Mouse (Mus musculus) small intestine, adult 2 months (tissue): Measurements from ENCODE around the gene Fastkd5. TPM values are rescaled to one million over a fixed set of nuclear protein-coding genes. Genes with fewer than 3 reads are reported as not detected.
"Not testable (repeated sequence)": the region's sequence is repeated elsewhere in the genome, so short reads cannot be mapped to it uniquely, and the experiment has no call there.

ENCODE experiments used
- H3K27ac ChIP-seq: fragments of 200-500 bp; 2 replicates; pipeline ENCODE4 v1.5.1; 2012; ENCODE audit warnings: low read depth, low read length, control low read depth, inconsistent platforms; ENCODE audit not compliant: insufficient read depth
- H3K27me3 ChIP-seq: fragments of 200-500 bp; 2 replicates; pipeline ENCODE4 v1.6.1; 2012; ENCODE audit warnings: mild to moderate bottlenecking, moderate library complexity, low read length, inconsistent platforms; ENCODE audit not compliant: control insufficient read depth, insufficient read depth
- H3K36me3 ChIP-seq: fragments of 200-500 bp; 2 replicates; pipeline ENCODE4 v1.6.1; 2012; ENCODE audit warnings: mild to moderate bottlenecking, low read length, control low read depth, inconsistent platforms; ENCODE audit not compliant: control insufficient read depth, insufficient read depth
- H3K4me1 ChIP-seq: fragments of 200-500 bp; 2 replicates; pipeline ENCODE4 v1.6.1; 2012; ENCODE audit warnings: low read length, inconsistent platforms, mixed read lengths; ENCODE audit not compliant: control insufficient read depth, insufficient read depth, insufficient read length
- H3K4me3 ChIP-seq: fragments of 200-500 bp; 2 replicates; pipeline ENCODE4 v1.5.1; 2012; ENCODE audit warnings: low read depth, mild to moderate bottlenecking, control low read depth, inconsistent platforms, low read length, moderate library complexity
- CTCF ChIP-seq: fragments of 200-500 bp; IDR thresholded peaks from 2 replicates; pipeline ENCODE4 v1.5.1; 2012; ENCODE audit warnings: low read depth, mild to moderate bottlenecking, control low read depth, inconsistent platforms, low read length, moderate library complexity, mixed read lengths; ENCODE audit not compliant: insufficient replicate concordance, insufficient read length; ENCODE audit errors: extremely low read depth
- POLR2A ChIP-seq: fragments of 200-500 bp; IDR thresholded peaks from 2 replicates; pipeline ENCODE4 v1.6.1; 2012; ENCODE audit warnings: low read depth, mild to moderate bottlenecking, control low read depth, inconsistent platforms, low read length, moderate library complexity
- WGBS: fragments of 180-500 bp; shearing (Covaris S2); methylation state at CpG from one replicate; pipeline ENCODE4 v1.1.7; 2018; 5-methylcytosine and 5-hydroxymethylcytosine counted together
- polyA plus RNA-seq: library from polyadenylated mRNA; depleted of rRNA; stranded (reverse); fragments of >200 nt; gene quantifications from 2 replicates; pipeline ENCODE4 v1.2.3, GENCODE M21; 2012

Fastkd5 gene
- polyA plus RNA-seq, 1 experiment: 0.70 TPM

DNA sequence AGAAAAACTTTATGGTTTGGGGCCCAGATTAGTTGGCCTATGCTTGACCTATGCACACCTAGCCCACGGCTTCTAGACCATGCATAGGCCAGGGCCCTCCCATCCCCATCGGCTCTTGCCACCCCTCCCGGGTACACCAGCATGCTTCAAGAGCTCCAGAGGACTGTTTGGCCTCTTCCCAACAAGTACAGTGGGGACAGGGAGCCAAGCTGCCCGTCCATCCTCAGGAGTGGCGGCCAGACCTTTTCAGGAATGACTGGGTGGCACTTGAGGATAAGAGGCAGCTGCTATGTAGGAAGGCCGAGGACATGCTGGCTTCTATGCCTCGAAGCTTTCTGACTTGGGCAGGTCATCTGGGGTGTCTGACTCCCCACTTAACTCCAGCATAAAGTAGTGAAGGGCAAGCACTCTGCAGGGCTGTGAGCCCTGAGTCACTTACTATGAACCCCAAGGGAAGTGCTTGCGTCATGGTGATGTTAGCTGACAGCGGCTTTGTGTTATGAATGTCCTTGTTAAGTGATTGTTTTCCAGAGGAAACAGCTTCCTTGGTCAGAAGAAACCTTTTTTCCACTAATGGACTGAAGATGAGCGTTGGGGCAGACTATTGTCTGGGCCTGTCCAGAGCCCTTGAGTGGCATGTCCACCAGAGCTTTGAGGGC lies 45.8 kb downstream of the Fastkd5 start:
- TF ChIP-seq CTCF: no peak
- TF ChIP-seq POLR2A: no peak
- no peaks in the 10 kb centered on the region; the same call in 1 of the 2 replicates for H3K4me1 ChIP-seq
- H3K27ac ChIP-seq: no peak overlapping the region
- no peaks in the 10 kb centered on the region for H3K36me3 ChIP-seq
- no peak overlapping the region for H3K4me3 ChIP-seq
- H3K27me3 ChIP-seq: peaks cover 25% of the 10 kb centered on the region
- 80% methylated on average over 10 of the region's 10 CpGs for WGBS

DNA sequence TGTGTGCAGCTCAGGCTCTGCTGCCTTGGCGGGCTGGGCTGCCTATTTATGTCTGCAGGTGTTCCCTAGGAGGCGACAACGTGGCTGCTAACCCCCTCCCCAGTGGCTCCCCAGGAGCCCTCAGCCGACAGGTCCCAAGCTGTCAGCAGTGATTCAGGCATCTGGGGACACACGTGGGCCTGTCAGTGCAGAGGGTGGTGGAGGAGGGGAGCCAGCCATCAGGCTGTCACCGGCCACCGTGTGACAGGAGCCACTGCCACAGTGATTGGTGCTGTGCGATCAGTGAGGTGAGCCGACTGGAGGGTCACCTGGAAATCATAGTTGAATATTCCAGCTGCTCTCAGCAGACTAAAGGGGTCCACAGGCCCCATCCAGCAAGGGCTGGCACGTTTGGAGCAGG lies 47.3 kb downstream of the Fastkd5 start, which contains the start of gene Avp:
Gene Avp (minus strand): TSS at position 3 of the 400 bp plus-strand sequence.
- 42% methylated on average over 10 of the region's 10 CpGs for WGBS
- Histone ChIP-seq H3K27ac (no peak within 1 kb of the TSS), H3K27me3 (peaks cover 31% of the 10 kb centered on the region), H3K4me1 (peaks cover 1% of the 10 kb centered on the region; the same call in 1 of the 2 replicates), H3K4me3 (no peak within 1 kb of the TSS), H3K36me3 (no peaks in the 10 kb centered on the region)
- no peak for TF ChIP-seq CTCF
- no peak for TF ChIP-seq POLR2A

DNA sequence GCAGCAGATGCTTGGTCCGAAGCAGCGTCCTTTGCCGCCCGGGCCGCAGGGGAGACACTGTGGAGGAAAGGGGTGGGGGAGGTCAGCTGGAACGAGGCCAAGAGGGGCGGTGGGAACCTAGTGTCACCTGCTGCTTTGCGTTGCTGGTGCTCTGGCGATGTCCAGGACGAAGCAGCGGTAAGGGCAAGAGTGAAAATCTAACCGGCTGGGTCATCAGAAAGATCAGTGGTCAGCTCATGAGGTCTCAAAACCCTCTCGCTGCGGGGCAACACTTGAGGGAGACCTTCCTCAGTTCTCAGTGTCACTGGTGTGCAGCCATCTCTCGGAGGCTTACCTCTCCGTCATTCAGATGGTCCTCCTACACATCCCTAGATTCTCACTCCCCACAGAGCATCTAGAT lies 48.6 kb downstream of the Fastkd5 start:
- 8% methylated on average over 16 of the region's 16 CpGs for WGBS
- Histone ChIP-seq H3K36me3 (no peaks in the 10 kb centered on the region), H3K27ac (no peak overlapping the region), H3K4me3 (no peak overlapping the region), H3K4me1 (peaks cover 3% of the 10 kb centered on the region), H3K27me3 (peaks cover 45% of the 10 kb centered on the region)
- TF ChIP-seq CTCF (no peak), POLR2A (no peak)

DNA sequence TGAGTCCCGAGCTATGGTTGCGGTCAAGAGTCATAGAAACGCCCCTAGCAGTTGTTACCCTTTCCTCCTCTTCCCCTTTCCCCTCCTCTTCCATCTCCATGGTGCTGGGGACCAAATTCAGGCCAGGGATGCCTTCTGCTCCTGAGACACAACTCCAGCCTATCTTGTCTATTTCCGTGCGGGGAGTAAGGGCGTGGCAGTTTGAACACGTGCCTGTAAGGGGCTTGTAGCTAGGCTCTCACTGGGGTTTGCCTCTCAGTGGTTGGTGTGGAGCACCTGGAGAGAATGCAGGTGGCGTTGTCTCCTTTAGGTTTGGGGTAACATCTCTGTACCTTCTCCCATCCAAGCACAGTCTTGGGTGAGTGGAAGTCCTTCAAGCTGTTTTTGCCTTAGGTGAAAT lies 50.0 kb downstream of the Fastkd5 start:
- Histone ChIP-seq H3K27ac (no peak overlapping the region), H3K36me3 (no peaks in the 10 kb centered on the region), H3K4me3 (no peak overlapping the region), H3K27me3 (peaks cover 49% of the 10 kb centered on the region), H3K4me1 (peaks cover 3% of the 10 kb centered on the region)
- WGBS: 10% methylated on average over 8 of the region's 8 CpGs
- TF ChIP-seq POLR2A (no peak), CTCF (no peak)

DNA sequence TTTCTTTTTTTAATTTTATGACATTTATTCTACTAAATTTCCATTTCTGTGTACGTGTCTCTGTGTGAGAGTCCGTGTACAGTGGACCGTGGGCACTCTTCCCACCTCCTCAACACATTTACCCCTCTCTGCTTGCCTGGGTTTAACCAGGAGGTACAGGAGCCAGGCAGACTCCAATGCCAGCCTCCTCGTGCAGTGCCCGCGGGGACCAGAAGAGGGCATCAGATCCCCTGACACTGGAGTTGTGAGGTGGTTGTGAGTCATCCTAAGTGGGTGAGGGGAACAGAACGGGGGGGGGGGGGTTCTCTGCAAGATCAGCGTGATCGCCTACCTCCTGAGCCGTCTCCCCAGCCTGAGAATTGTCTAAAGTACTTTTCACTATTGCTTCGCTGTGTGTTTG lies 51.7 kb downstream of the Fastkd5 start:
- Histone ChIP-seq H3K4me1 (peaks cover 3% of the 10 kb centered on the region), H3K36me3 (no peaks in the 10 kb centered on the region), H3K4me3 (no peak overlapping the region), H3K27ac (no peak overlapping the region), H3K27me3 (peaks cover 49% of the 10 kb centered on the region)
- TF ChIP-seq POLR2A (no peak), CTCF (peak; percentile 40; the same call in 1 of the 2 replicates)
- WGBS: 15% methylated on average over 11 of the region's 11 CpGs

DNA sequence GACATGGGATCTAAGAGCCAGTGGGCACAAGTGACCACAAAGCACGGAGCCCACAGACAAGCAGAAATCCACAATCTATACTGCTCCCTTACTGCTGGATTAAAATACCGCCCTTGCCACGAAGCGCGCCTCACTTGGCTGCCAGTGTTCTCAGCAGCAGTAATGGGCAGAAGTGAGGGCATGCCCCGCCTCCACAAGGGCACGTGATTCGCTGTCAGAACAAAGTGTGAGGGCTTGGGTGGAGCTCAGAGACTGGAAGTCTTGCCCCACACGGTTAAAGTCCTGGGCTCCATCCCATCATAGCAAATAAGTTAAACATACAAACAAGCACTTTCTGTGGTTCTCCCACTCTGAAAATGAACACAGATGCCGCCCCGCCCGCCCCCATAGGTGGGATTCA lies 52.2 kb downstream of the Fastkd5 start:
- WGBS: 3% methylated on average over 12 of the region's 12 CpGs
- peaks cover 49% of the 10 kb centered on the region for H3K27me3 ChIP-seq
- peaks cover 3% of the 10 kb centered on the region for H3K4me1 ChIP-seq
- TF ChIP-seq POLR2A (no peak), CTCF (no peak)
- H3K27ac ChIP-seq: no peak overlapping the region
- no peaks in the 10 kb centered on the region for H3K36me3 ChIP-seq
- H3K4me3 ChIP-seq: peak overlapping the region; percentile 11; the same call in 1 of the 2 replicates

DNA sequence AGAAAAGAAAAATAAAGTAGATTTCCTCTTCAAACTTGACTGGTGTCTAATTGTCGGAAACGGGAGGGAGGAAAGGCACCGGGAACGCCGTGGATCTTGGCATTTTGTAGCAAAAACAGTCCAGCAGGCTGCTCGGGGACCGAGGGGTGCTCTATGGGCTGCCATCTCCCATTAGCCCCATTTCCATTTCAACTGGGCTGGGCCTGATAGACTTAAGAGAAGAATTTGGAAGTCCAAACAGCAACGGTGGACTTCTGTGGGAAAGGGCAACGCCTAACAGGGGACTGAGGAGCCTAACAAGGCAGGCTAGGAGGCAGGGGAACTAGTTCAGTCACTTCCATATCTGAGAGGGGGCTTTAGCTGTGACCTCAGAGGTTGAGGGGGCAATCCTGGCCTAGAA lies 52.8 kb downstream of the Fastkd5 start:
- H3K4me1 ChIP-seq: peaks cover 3% of the 10 kb centered on the region
- no peak for TF ChIP-seq POLR2A
- TF ChIP-seq CTCF: no peak
- peaks cover 49% of the 10 kb centered on the region for H3K27me3 ChIP-seq
- H3K4me3 ChIP-seq: no peak overlapping the region
- no peaks in the 10 kb centered on the region for H3K36me3 ChIP-seq
- 10% methylated on average over 9 of the region's 9 CpGs for WGBS
- no peak overlapping the region for H3K27ac ChIP-seq

DNA sequence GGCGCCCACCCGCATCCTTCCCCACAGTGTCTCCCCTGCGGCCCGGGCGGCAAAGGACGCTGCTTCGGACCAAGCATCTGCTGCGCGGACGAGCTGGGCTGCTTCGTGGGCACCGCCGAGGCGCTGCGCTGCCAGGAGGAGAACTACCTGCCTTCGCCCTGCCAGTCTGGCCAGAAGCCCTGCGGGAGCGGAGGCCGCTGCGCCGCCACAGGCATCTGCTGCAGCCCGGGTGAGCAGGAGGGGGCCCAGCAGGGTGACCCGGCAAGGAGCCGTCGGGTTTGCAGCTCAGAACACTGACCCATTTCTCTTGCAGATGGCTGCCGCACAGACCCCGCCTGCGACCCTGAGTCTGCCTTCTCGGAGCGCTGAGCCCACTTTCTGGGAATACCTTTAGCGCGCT lies 53.3 kb downstream of the Fastkd5 start:
- peaks cover 48% of the 10 kb centered on the region for H3K27me3 ChIP-seq
- not testable (repeated sequence) for H3K4me1 ChIP-seq, H3K27ac ChIP-seq, H3K36me3 ChIP-seq
- peak overlapping the region; percentile 20 for H3K4me3 ChIP-seq
- WGBS: 4% methylated on average over 32 of the region's 32 CpGs
